Mouse (Mus musculus) intestine, embryonic 15.5 days (tissue): ENCODE results near the gene Rab27a. TPM values are rescaled to one million over a fixed set of nuclear protein-coding genes. Genes with fewer than 3 reads are reported as not detected.

Experiments used
- ATAC-seq: fragments of 200-750 bp; cut with Nextera tagmentation; 2 replicates; pipeline ENCODE4 v1.8.0; 2017; ENCODE audit warnings: moderate TSS enrichment, moderate library complexity
- H3K27ac ChIP-seq: fragments of 300-500 bp; sonication (generic); 2 replicates; pipeline ENCODE4 v1.5.1; 2015; ENCODE audit warnings: mild to moderate bottlenecking, inconsistent platforms
- H3K27me3 ChIP-seq: fragments of 300-500 bp; sonication (generic); replicated peaks from 2 replicates; pipeline ENCODE4 v1.6.1; 2015; ENCODE audit warnings: inconsistent platforms
- H3K36me3 ChIP-seq: fragments of 300-500 bp; sonication (generic); 2 replicates; pipeline ENCODE4 v1.6.1; 2015; ENCODE audit warnings: inconsistent platforms
- H3K4me1 ChIP-seq: fragments of 300-500 bp; sonication (generic); replicated peaks from 2 replicates; pipeline ENCODE4 v1.6.1; 2015; ENCODE audit warnings: inconsistent platforms
- H3K4me2 ChIP-seq: fragments of 300-500 bp; sonication (generic); replicated peaks from 2 replicates; pipeline ENCODE4 v1.6.1; 2015; ENCODE audit warnings: mild to moderate bottlenecking, inconsistent platforms
- H3K4me3 ChIP-seq: fragments of 300-500 bp; sonication (generic); replicated peaks from 2 replicates; pipeline ENCODE4 v1.5.1; 2015; ENCODE audit warnings: inconsistent platforms
- H3K9ac ChIP-seq: fragments of 300-500 bp; sonication (generic); 2 replicates; pipeline ENCODE4 v1.6.1; 2015; ENCODE audit warnings: inconsistent platforms
- H3K9me3 ChIP-seq: fragments of 300-500 bp; sonication (generic); 2 replicates; pipeline ENCODE4 v1.6.1; 2016; ENCODE audit warnings: inconsistent platforms
- WGBS: fragments of 180-500 bp; shearing (Covaris S2); methylation state at CpG from one replicate; pipeline ENCODE4 v1.1.7; 2015; 5-methylcytosine and 5-hydroxymethylcytosine counted together
- polyA plus RNA-seq: library from polyadenylated mRNA; unstranded; fragments of >200 nt; fragmentation: Nextera tagmentation; extraction: Ambion mirVana; gene quantifications from 2 replicates; pipeline ENCODE4 v1.2.1, GENCODE M21; 2015

Gene Rab27a
- polyA plus RNA-seq, 1 experiment from 2014 or later = 7.9 TPM

- Histone ChIP-seq H3K9ac (no peak overlapping the region), H3K4me2 (no peak overlapping the region), H3K9me3 (no peaks in the 10 kb centered on the region), H3K4me3 (no peak overlapping the region), H3K27ac (no peak overlapping the region), H3K4me1 (no peaks in the 10 kb centered on the region), H3K36me3 (peaks cover 20% of the 10 kb centered on the region), H3K27me3 (no peaks in the 10 kb centered on the region)
- no peak for ATAC-seq
- WGBS = 90% methylated on average over 10 of the region's 10 CpGs
Observed at GRCm38 (mm10) chr9:73019841-73020240, 24.8 kb upstream of the Rab27a start.

- Histone ChIP-seq H3K27me3 (no peaks in the 10 kb centered on the region), H3K4me3 (no peak overlapping the region), H3K9ac (no peak overlapping the region), H3K36me3 (peaks cover 18% of the 10 kb centered on the region), H3K4me1 (no peaks in the 10 kb centered on the region), H3K4me2 (no peak overlapping the region), H3K9me3 (no peaks in the 10 kb centered on the region), H3K27ac (no peak overlapping the region)
- ATAC-seq = no peak
- WGBS = 88% methylated on average over 5 of the region's 5 CpGs
Observed at GRCm38 (mm10) chr9:73020566-73021097, 24.0 kb upstream of the Rab27a start.

DNA sequence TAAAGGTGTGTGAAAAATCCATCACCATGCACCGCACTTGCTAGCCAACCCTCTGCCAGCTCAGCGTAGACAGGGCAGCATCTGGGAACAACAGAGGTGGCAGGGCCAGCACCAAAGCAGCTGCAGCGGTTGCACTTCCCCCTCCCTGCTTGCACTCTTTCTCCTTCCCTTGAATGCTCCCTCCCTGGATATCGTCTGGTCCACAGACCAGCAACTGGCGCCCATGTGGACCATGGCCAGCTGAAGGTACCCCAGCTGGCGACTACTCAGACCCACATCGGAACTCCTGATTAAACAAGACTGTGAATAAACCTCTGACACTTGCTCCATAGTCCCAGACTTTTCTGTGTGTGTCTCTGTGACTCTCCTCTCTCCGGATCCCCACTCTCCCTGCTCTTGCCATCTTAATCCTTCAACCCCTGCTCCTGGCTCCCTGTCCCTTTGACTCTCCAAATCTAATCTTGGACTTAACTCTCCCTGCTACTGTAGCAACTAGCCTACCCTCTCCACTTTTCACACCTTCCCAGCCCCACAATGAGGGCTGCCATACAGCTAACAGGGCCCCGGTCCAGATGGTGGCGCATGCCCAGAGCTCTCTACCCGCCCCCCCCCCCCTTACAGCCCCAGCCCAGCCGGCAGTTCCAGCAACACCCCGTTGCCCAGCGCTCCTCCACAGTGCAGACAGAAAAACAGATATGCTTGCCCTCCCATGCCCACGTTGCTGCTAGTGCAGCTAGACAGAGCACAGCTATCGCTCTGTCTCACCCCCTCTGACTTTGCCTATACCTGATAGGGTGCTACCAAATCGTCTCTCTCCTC lies 18.6 kb upstream of the Rab27a start:
- no peaks in the 10 kb centered on the region for H3K36me3 ChIP-seq
- ATAC-seq = no peak; the same call in 1 of the 2 replicates
- no peak overlapping the region for H3K27ac ChIP-seq
- no peak overlapping the region for H3K4me3 ChIP-seq
- H3K4me2 ChIP-seq = 0 out of 2 replicates have a peak overlapping the region, but pooled peaks have one; percentile 3
- no peaks in the 10 kb centered on the region for H3K4me1 ChIP-seq
- no peaks in the 10 kb centered on the region for H3K27me3 ChIP-seq
- 33% methylated on average over 16 of the region's 17 CpGs for WGBS
- no peak overlapping the region for H3K9ac ChIP-seq
- no peaks in the 10 kb centered on the region for H3K9me3 ChIP-seq

GRCm38 (mm10) chr9:73030443-73030842 lies 14.2 kb upstream of the Rab27a start:
- Histone ChIP-seq H3K36me3 (peaks cover 5% of the 10 kb centered on the region), H3K4me3 (no peak overlapping the region), H3K9ac (no peak overlapping the region), H3K4me1 (no peaks in the 10 kb centered on the region), H3K4me2 (no peak overlapping the region), H3K27ac (no peak overlapping the region), H3K27me3 (no peaks in the 10 kb centered on the region), H3K9me3 (no peaks in the 10 kb centered on the region)
- 90% methylated on average over 1 of the region's 1 CpGs for WGBS
- ATAC-seq = no peak

DNA sequence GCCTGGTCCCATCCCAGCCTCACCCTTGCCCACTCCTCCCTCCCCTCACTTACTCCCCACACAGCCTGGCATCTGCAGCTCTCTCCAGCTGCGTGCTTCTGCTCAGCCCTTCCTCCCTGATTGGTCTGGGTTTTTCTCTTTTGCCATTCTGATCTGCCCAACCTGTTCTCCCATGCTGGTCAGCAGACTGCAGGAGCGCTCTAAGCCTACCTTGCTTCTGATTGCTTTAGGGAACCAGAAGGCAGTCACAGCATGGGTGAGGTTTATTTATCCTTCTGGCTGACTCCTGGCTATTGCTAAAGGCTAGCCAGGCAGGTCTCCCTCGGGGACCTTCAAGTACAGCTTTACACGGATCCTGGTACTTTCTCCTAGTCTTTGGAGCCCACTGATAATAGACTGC lies 13.2 kb upstream of the Rab27a start:
- H3K4me3 ChIP-seq = no peak overlapping the region
- no peaks in the 10 kb centered on the region for H3K9me3 ChIP-seq
- no peak overlapping the region for H3K4me2 ChIP-seq
- no peak overlapping the region for H3K27ac ChIP-seq
- H3K36me3 ChIP-seq = peaks cover 5% of the 10 kb centered on the region
- H3K4me1 ChIP-seq = no peaks in the 10 kb centered on the region
- H3K27me3 ChIP-seq = no peaks in the 10 kb centered on the region
- ATAC-seq = no peak
- no peak overlapping the region for H3K9ac ChIP-seq
- 66% methylated on average over 4 of the region's 4 CpGs for WGBS

DNA sequence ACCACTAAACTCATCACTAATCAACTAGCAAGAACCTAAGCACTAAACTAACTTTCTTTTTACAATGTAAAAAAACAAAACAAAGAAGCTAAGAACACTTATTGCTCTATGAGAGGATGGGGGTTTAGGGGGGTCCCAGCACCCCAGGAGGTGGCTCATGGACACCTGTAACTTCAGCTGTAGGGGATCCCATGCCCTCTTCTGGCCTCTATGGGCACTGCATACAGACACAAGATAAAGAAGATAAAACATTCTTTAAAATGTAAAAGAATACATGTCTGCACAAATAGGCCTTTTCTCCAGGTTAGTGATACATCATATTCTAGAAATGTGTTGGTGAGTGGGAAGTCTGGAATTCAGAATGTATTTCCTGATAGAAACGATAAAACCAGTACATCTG lies 11.2 kb upstream of the Rab27a start:
- 97% methylated on average over 1 of the region's 1 CpGs for WGBS
- no peak overlapping the region for H3K27ac ChIP-seq
- ATAC-seq = no peak

DNA sequence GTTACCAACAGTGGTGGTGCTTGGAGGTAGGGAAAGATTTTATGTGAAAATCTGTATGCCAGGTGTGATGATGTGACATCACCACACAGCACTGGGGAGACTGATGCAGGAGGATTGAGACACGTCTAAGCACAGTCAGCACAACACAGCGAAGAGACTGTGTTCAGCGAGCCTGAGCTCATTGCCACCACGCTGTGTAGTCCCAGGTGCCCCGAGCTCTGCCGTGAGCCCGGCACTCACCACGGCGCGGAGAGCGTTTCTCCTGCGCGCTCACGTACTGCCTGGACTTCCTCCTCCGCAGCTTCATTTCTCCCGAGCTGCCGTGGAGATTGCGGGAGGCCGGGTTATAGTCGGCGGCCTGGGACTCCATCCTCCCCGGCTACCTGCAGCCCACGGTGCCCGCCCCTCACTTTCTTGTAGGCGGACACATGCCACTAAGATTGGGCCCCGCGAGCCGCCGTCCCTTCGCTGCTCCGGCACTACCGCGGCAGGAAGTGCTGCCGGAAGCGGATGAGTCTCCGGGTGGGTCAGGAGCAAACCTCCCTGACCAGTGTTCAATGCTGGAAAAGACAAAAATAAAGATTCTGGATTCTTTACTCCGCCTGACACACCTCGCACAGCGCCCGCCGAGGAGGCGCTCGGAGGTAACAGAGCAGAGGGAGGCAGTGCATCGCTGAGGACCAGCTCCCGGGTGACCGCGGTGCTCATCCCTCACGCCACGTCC lies 5.3 kb upstream of the Rab27a start:
- Histone ChIP-seq H3K4me2 (peak overlapping the region; percentile 75), H3K27me3 (no peaks in the 10 kb centered on the region), H3K9me3 (no peaks in the 10 kb centered on the region), H3K4me1 (peaks cover 17% of the 10 kb centered on the region), H3K4me3 (peak overlapping the region; percentile 60), H3K36me3 (no peaks in the 10 kb centered on the region), H3K9ac (peak overlapping the region; percentile 71), H3K27ac (peak overlapping the region; percentile 72)
- WGBS = under 1% methylated on average over 49 of the region's 49 CpGs
- peak; percentile 89 for ATAC-seq

More for the DNA sequence above, 11.2 kb upstream of the Rab27a start:
- Histone ChIP-seq H3K4me2 (no peak overlapping the region), H3K9me3 (no peaks in the 10 kb centered on the region), H3K27me3 (no peaks in the 10 kb centered on the region), H3K4me3 (no peak overlapping the region), H3K4me1 (no peaks in the 10 kb centered on the region), H3K36me3 (peaks cover 5% of the 10 kb centered on the region), H3K9ac (no peak overlapping the region)

DNA sequence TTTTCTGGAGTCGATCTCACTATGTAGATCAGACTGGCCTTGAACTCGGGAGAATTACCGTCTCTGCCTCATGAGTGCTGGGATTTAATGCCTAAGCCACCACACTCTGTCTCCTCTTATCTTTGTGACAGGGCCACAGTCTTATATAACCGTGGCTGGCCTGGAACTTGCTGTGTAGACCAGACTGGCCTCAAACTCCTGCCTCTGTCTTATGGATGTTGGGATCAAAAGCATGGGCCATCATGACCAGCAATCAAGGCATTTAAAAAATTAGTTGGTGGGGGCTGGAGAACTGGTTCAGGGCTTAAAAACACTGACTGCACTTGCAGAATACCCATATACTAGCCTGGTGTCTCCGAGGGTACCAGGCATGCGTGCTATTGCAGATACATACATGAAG lies 4.6 kb upstream of the Rab27a start, which contains the start of gene Pigb:
Gene Pigb, minus strand, starts transcription at position 299 of the 400 bp plus-strand sequence.
- 29% methylated on average over 6 of the region's 6 CpGs for WGBS
- ATAC-seq = no peak
- Histone ChIP-seq H3K4me1 (peaks cover 19% of the 10 kb centered on the region), H3K27ac (peak within 1 kb of the TSS; percentile 72), H3K9ac (peak within 1 kb of the TSS; percentile 71), H3K36me3 (no peaks in the 10 kb centered on the region), H3K9me3 (no peaks in the 10 kb centered on the region), H3K4me2 (peak within 1 kb of the TSS; percentile 75), H3K4me3 (peak within 1 kb of the TSS; percentile 60), H3K27me3 (no peaks in the 10 kb centered on the region)

DNA sequence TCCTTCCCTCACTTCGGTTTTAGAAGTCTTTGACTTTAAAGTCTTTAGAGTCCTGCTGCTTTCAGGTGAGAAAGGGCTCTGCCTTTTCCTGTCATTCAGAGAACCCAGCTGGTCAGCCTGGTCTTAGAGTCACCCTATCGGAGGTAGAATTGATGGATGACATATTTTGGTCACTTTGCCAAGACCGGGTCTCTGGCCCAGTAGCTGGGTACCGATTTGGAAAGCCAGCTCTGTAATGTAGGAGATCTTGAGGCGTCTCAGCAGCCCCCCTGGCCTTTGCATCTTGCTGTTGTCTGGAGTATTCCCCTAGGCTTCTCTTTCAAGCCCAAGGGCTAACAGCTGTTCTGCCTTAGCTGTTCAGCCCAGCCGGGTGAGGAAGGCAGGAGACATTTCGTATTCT lies 550 bp downstream of the Rab27a start:
- Histone ChIP-seq H3K4me1 (peaks cover 17% of the 10 kb centered on the region), H3K4me3 (peak overlapping the region; percentile 49), H3K4me2 (peak overlapping the region; percentile 90), H3K9me3 (no peaks in the 10 kb centered on the region), H3K27me3 (no peaks in the 10 kb centered on the region), H3K9ac (peak overlapping the region; percentile 48), H3K36me3 (no peaks in the 10 kb centered on the region), H3K27ac (0 out of 2 replicates have a peak overlapping the region, but pooled peaks have one; percentile 4)
- no peak for ATAC-seq
- WGBS = 14% methylated on average over 7 of the region's 7 CpGs

- peak overlapping the region; percentile 48; the same call in 1 of the 2 replicates for H3K9ac ChIP-seq
- no peak overlapping the region for H3K27ac ChIP-seq
- no peak for ATAC-seq
- H3K4me1 ChIP-seq = peaks cover 11% of the 10 kb centered on the region
- H3K4me2 ChIP-seq = peak overlapping the region; percentile 90
- no peaks in the 10 kb centered on the region for H3K27me3 ChIP-seq
- WGBS = 65% methylated on average over 10 of the region's 10 CpGs
- H3K4me3 ChIP-seq = peak overlapping the region; percentile 49
- H3K9me3 ChIP-seq = no peaks in the 10 kb centered on the region
- no peaks in the 10 kb centered on the region for H3K36me3 ChIP-seq
Observed at GRCm38 (mm10) chr9:73045711-73046110, 1.1 kb downstream of the Rab27a start.

DNA sequence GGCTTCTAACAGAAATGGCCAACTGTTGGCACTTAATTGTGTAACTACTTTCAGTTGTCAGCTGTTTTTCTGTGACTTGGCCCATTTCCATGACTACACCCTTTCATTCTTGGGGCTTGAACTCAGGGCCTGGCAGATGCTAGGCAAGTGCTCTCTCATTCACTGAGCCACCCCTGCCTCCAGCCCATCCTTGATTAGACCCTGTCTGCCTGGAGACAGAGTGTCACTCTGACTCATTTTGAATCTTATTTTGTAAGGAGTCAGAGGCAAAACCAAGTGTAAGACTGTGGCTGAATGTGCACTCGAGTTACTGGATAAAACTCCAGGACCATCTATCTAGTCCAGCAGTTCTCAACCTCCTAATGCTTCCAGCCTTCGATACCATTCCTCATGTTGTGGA lies 3.3 kb downstream of the Rab27a start:
- Histone ChIP-seq H3K27ac (no peak overlapping the region), H3K27me3 (no peaks in the 10 kb centered on the region), H3K9me3 (no peaks in the 10 kb centered on the region), H3K9ac (no peak overlapping the region; the same call in 1 of the 2 replicates), H3K4me3 (no peak overlapping the region), H3K36me3 (no peaks in the 10 kb centered on the region), H3K4me1 (peaks cover 9% of the 10 kb centered on the region), H3K4me2 (no peak overlapping the region)
- ATAC-seq = no peak
- WGBS = 88% methylated on average over 2 of the region's 2 CpGs

DNA sequence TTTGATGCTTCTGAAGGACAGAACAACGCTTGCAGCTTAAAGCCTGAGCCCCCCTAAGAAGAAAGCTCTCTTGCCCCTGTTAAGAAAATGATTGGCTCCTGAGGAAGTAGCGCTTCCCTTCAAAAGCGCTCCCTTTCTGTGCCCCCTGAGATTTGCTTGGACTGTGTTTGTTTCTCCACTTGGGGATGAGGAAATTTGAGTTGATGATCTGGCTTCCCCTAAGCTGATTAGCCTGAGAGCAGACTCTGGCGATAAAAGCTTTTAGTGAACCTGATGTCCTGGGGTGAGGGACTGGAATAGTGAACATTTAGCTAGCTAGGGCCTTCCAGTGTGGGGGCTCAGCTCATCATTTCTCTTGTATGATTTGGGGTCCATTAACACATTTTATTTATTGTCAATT lies 4.3 kb downstream of the Rab27a start:
- no peak overlapping the region for H3K27ac ChIP-seq
- no peaks in the 10 kb centered on the region for H3K9me3 ChIP-seq
- H3K4me1 ChIP-seq = peaks cover 9% of the 10 kb centered on the region
- no peaks in the 10 kb centered on the region for H3K36me3 ChIP-seq
- no peaks in the 10 kb centered on the region for H3K27me3 ChIP-seq
- H3K4me3 ChIP-seq = no peak overlapping the region
- H3K4me2 ChIP-seq = no peak overlapping the region
- no peak for ATAC-seq
- no peak overlapping the region for H3K9ac ChIP-seq
- 31% methylated on average over 4 of the region's 4 CpGs for WGBS
